Mouse (Mus musculus) stomach, postnatal 0 days (tissue): ENCODE measurements around the gene Nckap5. TPM values are rescaled to one million over a fixed set of nuclear protein-coding genes. Genes with fewer than 3 reads are reported as not detected.

Source experiments
- ATAC-seq: fragments of 200-750 bp; cut with Nextera tagmentation; 2 replicates; pipeline ENCODE4 v1.8.0; 2017; ENCODE audit not compliant: low FRiP score, low TSS enrichment
- DNase-seq: peaks from one replicate; pipeline ENCODE4 v3.0.0-alpha.2; 2016; ENCODE audit warnings: low spot score
- H3K27ac ChIP-seq: fragments of 300-500 bp; sonication (generic); replicated peaks from 2 replicates; pipeline ENCODE4 v1.5.1; 2014; ENCODE audit warnings: mild to moderate bottlenecking, control low read depth
- H3K27me3 ChIP-seq: fragments of 300-500 bp; sonication (generic); 2 replicates; pipeline ENCODE4 v1.6.1; 2014; ENCODE audit warnings: low read length; ENCODE audit not compliant: control insufficient read depth, insufficient read depth
- H3K36me3 ChIP-seq: fragments of 300-500 bp; sonication (generic); 2 replicates; pipeline ENCODE4 v1.6.1; 2014; ENCODE audit warnings: low read length, mixed read lengths; ENCODE audit not compliant: control insufficient read depth, insufficient read depth
- H3K4me1 ChIP-seq: fragments of 300-500 bp; sonication (generic); replicated peaks from 2 replicates; pipeline ENCODE4 v1.6.1; 2014; ENCODE audit warnings: antibody characterized with exemption; ENCODE audit not compliant: control insufficient read depth, insufficient read depth
- H3K4me2 ChIP-seq: fragments of 300-500 bp; sonication (generic); replicated peaks from 2 replicates; pipeline ENCODE4 v1.6.1; 2014; ENCODE audit warnings: low read depth, mild to moderate bottlenecking, control low read depth, moderate library complexity
- H3K4me3 ChIP-seq: fragments of 300-500 bp; sonication (generic); 2 replicates; pipeline ENCODE4 v1.5.1; 2014; ENCODE audit warnings: low read depth, low read length, control low read depth
- H3K9ac ChIP-seq: fragments of 300-500 bp; sonication (generic); 2 replicates; pipeline ENCODE4 v1.6.1; 2014; ENCODE audit warnings: mild to moderate bottlenecking, low read length, control low read depth, mixed read lengths
- H3K9me3 ChIP-seq: fragments of 300-500 bp; sonication (generic); 2 replicates; pipeline ENCODE4 v1.6.1; 2016; ENCODE audit warnings: low read length; ENCODE audit not compliant: control insufficient read depth
- CTCF ChIP-seq: IDR thresholded peaks from 2 replicates; pipeline ENCODE4 v1.5.1; 2016; ENCODE audit warnings: antibody characterized with exemption, low read depth, mild to moderate bottlenecking, moderate library complexity
- EP300 ChIP-seq: optimal IDR thresholded peaks from 2 replicates; pipeline ENCODE3; 2016; ENCODE audit warnings: antibody characterized with exemption
- WGBS: fragments of 180-500 bp; shearing (Covaris S2); extraction: QIAGEN DNeasy Blood & Tissue Kit; methylation state at CpG from one replicate; pipeline ENCODE4 v1.1.7; 2014; 5-methylcytosine and 5-hydroxymethylcytosine counted together
- polyA plus RNA-seq: library from polyadenylated mRNA; unstranded; fragments of >200 nt; fragmentation: Nextera tagmentation; extraction: Ambion mirVana; gene quantifications from 2 replicates; pipeline ENCODE4 v1.2.1, GENCODE M21; 2015

Nckap5 gene
- polyA plus RNA-seq, 1 experiment from 2014 or later = 1.9 TPM

- no peaks in the 10 kb centered on the region for H3K9me3 ChIP-seq
- H3K4me3 ChIP-seq = no peak overlapping the region
- no peak overlapping the region for H3K4me2 ChIP-seq
- no peak for ATAC-seq
- no peak for DNase-seq
- no peak overlapping the region for H3K27ac ChIP-seq
- no peak for TF ChIP-seq EP300
- TF ChIP-seq CTCF = no peak
- WGBS = 82% methylated on average over 4 of the region's 4 CpGs
- no peaks in the 10 kb centered on the region for H3K4me1 ChIP-seq
- H3K9ac ChIP-seq = no peak overlapping the region
- H3K27me3 ChIP-seq = no peaks in the 10 kb centered on the region
- no peaks in the 10 kb centered on the region for H3K36me3 ChIP-seq
Observed at GRCm38 (mm10) chr1:126317345-126317744, 513.3 kb downstream of the Nckap5 start.

DNA sequence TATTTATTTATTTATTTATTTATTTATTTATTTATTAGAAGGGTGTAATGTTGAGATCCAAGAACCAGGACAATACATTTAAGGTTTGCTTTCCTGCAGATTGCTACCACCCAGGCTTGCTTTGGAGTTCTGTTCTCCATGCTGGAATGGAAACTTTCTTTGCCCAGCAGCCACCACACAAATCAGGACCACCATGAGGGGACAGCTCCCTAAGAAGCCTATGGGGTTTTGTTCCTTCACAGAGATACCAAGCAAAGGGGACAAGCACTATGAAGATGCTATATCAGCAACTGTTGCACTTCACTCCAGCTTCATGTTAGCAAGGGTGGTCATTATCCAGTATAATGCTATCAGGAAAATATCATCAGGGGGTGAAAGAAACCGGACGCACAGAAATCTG, 513.7 kb downstream of the Nckap5 start:
- no peak overlapping the region for H3K9ac ChIP-seq
- DNase-seq (peak; percentile 22), ATAC-seq (no peak)
- TF ChIP-seq CTCF = no peak
- no peak for TF ChIP-seq EP300
- H3K4me3 ChIP-seq = no peak overlapping the region
- H3K9me3 ChIP-seq = no peaks in the 10 kb centered on the region
- H3K27me3 ChIP-seq = no peaks in the 10 kb centered on the region
- H3K4me2 ChIP-seq = no peak overlapping the region
- 71% methylated on average over 2 of the region's 2 CpGs for WGBS
- H3K27ac ChIP-seq = no peak overlapping the region
- no peaks in the 10 kb centered on the region for H3K36me3 ChIP-seq
- no peaks in the 10 kb centered on the region for H3K4me1 ChIP-seq

DNA sequence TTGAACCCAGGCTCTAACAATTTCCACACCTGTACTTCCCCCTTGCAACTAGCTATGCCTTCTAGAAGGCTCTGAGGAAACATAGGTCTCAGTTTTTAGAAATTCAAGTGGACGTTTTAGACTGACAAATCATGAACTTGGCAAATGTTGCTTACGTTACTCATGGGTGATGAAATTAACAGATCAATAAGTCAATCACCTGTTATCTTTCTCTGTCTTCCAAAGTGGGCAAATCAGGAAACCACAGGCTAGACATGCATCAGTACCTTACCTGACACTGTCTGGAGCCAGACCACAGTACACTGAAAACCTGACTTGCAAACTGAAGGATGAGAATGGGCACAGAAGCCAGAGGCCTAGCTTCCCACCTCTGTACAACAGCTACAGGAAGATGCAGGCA, 529.5 kb downstream of the Nckap5 start:
- H3K4me1 ChIP-seq = no peaks in the 10 kb centered on the region
- no peak overlapping the region for H3K4me2 ChIP-seq
- no peak for ATAC-seq
- H3K9me3 ChIP-seq = no peaks in the 10 kb centered on the region
- TF ChIP-seq EP300 (no peak), CTCF (no peak)
- no peaks in the 10 kb centered on the region for H3K27me3 ChIP-seq
- H3K4me3 ChIP-seq = no peak overlapping the region
- no peaks in the 10 kb centered on the region for H3K36me3 ChIP-seq
- H3K9ac ChIP-seq = no peak overlapping the region
- WGBS = 70% methylated on average over 2 of the region's 2 CpGs
- no peak overlapping the region for H3K27ac ChIP-seq
- no peak for DNase-seq

GRCm38 (mm10) chr1:126264931-126265330, 565.7 kb downstream of the Nckap5 start:
- no peaks in the 10 kb centered on the region for H3K36me3 ChIP-seq
- no peaks in the 10 kb centered on the region for H3K27me3 ChIP-seq
- H3K4me2 ChIP-seq = no peak overlapping the region
- H3K9ac ChIP-seq = no peak overlapping the region
- no peak overlapping the region for H3K27ac ChIP-seq
- H3K9me3 ChIP-seq = no peaks in the 10 kb centered on the region
- H3K4me1 ChIP-seq = no peaks in the 10 kb centered on the region
- no peak for ATAC-seq
- no peak for DNase-seq
- WGBS = 55% methylated on average over 5 of the region's 5 CpGs
- no peak overlapping the region for H3K4me3 ChIP-seq
- TF ChIP-seq EP300 (no peak), CTCF (no peak)

DNA sequence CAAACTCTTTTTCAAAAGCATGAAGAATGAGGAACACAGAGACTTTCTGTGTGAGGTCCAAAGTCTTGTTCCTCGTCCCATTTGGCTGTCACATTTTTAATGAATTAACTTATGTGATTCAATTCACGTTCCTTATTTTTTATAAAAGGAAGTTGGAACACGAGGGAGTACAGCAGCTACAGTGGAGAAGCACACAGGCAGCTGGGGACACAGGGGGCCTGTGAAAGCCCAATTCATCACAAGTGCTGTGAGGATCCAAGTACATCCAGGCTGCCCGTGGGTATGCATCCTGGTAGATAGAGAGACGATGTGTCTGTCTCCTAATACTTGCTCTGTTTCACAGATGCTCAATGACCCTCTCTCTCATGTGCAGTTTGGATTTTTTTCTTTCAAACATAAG, 576.2 kb downstream of the Nckap5 start:
- H3K27me3 ChIP-seq = no peaks in the 10 kb centered on the region
- ATAC-seq = no peak
- TF ChIP-seq EP300 (no peak), CTCF (no peak)
- H3K4me2 ChIP-seq = no peak overlapping the region
- H3K9me3 ChIP-seq = no peaks in the 10 kb centered on the region
- no peak for DNase-seq
- no peak overlapping the region for H3K4me3 ChIP-seq
- no peak overlapping the region for H3K9ac ChIP-seq
- H3K27ac ChIP-seq = no peak overlapping the region
- no peaks in the 10 kb centered on the region for H3K4me1 ChIP-seq
- H3K36me3 ChIP-seq = no peaks in the 10 kb centered on the region
- WGBS = 33% methylated on average over 5 of the region's 5 CpGs

- H3K4me2 ChIP-seq = no peak overlapping the region
- no peaks in the 10 kb centered on the region for H3K4me1 ChIP-seq
- H3K9me3 ChIP-seq = no peaks in the 10 kb centered on the region
- TF ChIP-seq CTCF = no peak
- TF ChIP-seq EP300 = no peak
- no peak overlapping the region for H3K27ac ChIP-seq
- no peaks in the 10 kb centered on the region for H3K36me3 ChIP-seq
- no peak overlapping the region for H3K9ac ChIP-seq
- ATAC-seq (no peak), DNase-seq (no peak)
- WGBS = 57% methylated on average over 7 of the region's 7 CpGs
- H3K27me3 ChIP-seq = no peaks in the 10 kb centered on the region
- no peak overlapping the region for H3K4me3 ChIP-seq
Observed at GRCm38 (mm10) chr1:126253934-126254333, 576.7 kb downstream of the Nckap5 start.
